Mouse (Mus musculus): ENCODE results near the gene Gdpd3. TPM values are rescaled to one million over a fixed set of nuclear protein-coding genes. Genes with fewer than 3 reads are reported as not detected.
A peak's percentile ranks its signal among the peaks of the same experiment; 100 is the strongest.

The Gdpd3 gene
- polyA plus RNA-seq, 1 experiment from 2014 or later: 2.0 TPM

- peak within 1 kb of the TSS; percentile 92 for H3K4me3 ChIP-seq (ENCODE audit: low read length)
- H3K4me1 ChIP-seq (ENCODE audit: control insufficient read depth, insufficient read depth, low read length): peaks cover 17% of the 10 kb centered on the region
- peaks cover 40% of the 10 kb centered on the region for H3K36me3 ChIP-seq (ENCODE audit: control insufficient read depth, insufficient read depth, low read length)
- peak within 1 kb of the TSS; percentile 90 for H3K9ac ChIP-seq (ENCODE audit: low read depth, low read length)
- H3K27ac ChIP-seq (ENCODE audit: low read depth, low read length): peak within 1 kb of the TSS; percentile 93
- peak within 1 kb of the TSS; percentile 73 for H3K4me2 ChIP-seq (replicated peaks; ENCODE audit: low read depth, low read length)
- 31% methylated on average over 21 of the region's 21 CpGs for WGBS
- no peaks in the 10 kb centered on the region for H3K27me3 ChIP-seq (ENCODE audit: control insufficient read depth, insufficient read depth, low read length)
- ATAC-seq (ENCODE audit: low FRiP score, low TSS enrichment): no peak
- no peaks in the 10 kb centered on the region for H3K9me3 ChIP-seq (ENCODE audit: control insufficient read depth, low read length)
Measured at GRCm38 (mm10) chr7:126797411-126798126, 31.4 kb downstream of the Gdpd3 start, which contains the start of gene Fam57b. Fam57b (plus strand) TSS chr7:126797668.

- Histone ChIP-seq H3K27me3 (ENCODE audit: control insufficient read depth, insufficient read depth, low read length) (no peaks in the 10 kb centered on the region), H3K27ac (ENCODE audit: low read depth, low read length) (peak overlapping the region; percentile 93), H3K9me3 (ENCODE audit: control insufficient read depth, low read length) (no peaks in the 10 kb centered on the region), H3K36me3 (ENCODE audit: control insufficient read depth, insufficient read depth, low read length) (peaks cover 42% of the 10 kb centered on the region), H3K4me1 (ENCODE audit: control insufficient read depth, insufficient read depth, low read length) (peaks cover 17% of the 10 kb centered on the region), H3K4me3 (ENCODE audit: low read length) (peak overlapping the region; percentile 92), H3K9ac (ENCODE audit: low read depth, low read length) (peak overlapping the region; percentile 90), H3K4me2 (replicated peaks; ENCODE audit: low read depth, low read length) (peak overlapping the region; percentile 73)
- ATAC-seq (ENCODE audit: low FRiP score, low TSS enrichment): no peak
- WGBS: 1% methylated on average over 40 of the region's 40 CpGs
Measured at GRCm38 (mm10) chr7:126798127-126799049, 32.3 kb downstream of the Gdpd3 start.

GRCm38 (mm10) chr7:126799050-126799467 lies 32.9 kb downstream of the Gdpd3 start:
- Histone ChIP-seq H3K27me3 (ENCODE audit: control insufficient read depth, insufficient read depth, low read length) (no peaks in the 10 kb centered on the region), H3K36me3 (ENCODE audit: control insufficient read depth, insufficient read depth, low read length) (peaks cover 47% of the 10 kb centered on the region), H3K4me1 (ENCODE audit: control insufficient read depth, insufficient read depth, low read length) (peaks cover 17% of the 10 kb centered on the region), H3K27ac (ENCODE audit: low read depth, low read length) (peak overlapping the region; percentile 94), H3K9me3 (ENCODE audit: control insufficient read depth, low read length) (no peaks in the 10 kb centered on the region), H3K4me3 (ENCODE audit: low read length) (peak overlapping the region; percentile 92), H3K9ac (ENCODE audit: low read depth, low read length) (peak overlapping the region; percentile 90), H3K4me2 (replicated peaks; ENCODE audit: low read depth, low read length) (peak overlapping the region; percentile 73)
- under 1% methylated on average over 26 of the region's 36 CpGs for WGBS
- ATAC-seq (ENCODE audit: low FRiP score, low TSS enrichment): peak; percentile 95

- H3K4me2 ChIP-seq (replicated peaks; ENCODE audit: low read depth, low read length): peak overlapping the region; percentile 73
- peaks cover 41% of the 10 kb centered on the region for H3K36me3 ChIP-seq (ENCODE audit: control insufficient read depth, insufficient read depth, low read length)
- no peaks in the 10 kb centered on the region for H3K9me3 ChIP-seq (ENCODE audit: control insufficient read depth, low read length)
- peak overlapping the region; percentile 75 for H3K9ac ChIP-seq (ENCODE audit: low read depth, low read length)
- peak overlapping the region; percentile 94 for H3K27ac ChIP-seq (ENCODE audit: low read depth, low read length)
- H3K4me1 ChIP-seq (ENCODE audit: control insufficient read depth, insufficient read depth, low read length): peaks cover 17% of the 10 kb centered on the region
- H3K4me3 ChIP-seq (ENCODE audit: low read length): peak overlapping the region; percentile 92
- peak; percentile 92 for ATAC-seq (ENCODE audit: low FRiP score, low TSS enrichment)
- WGBS: 1% methylated on average over 36 of the region's 38 CpGs
- H3K27me3 ChIP-seq (ENCODE audit: control insufficient read depth, insufficient read depth, low read length): no peaks in the 10 kb centered on the region
Measured at GRCm38 (mm10) chr7:126799468-126800268, 33.5 kb downstream of the Gdpd3 start.

- Histone ChIP-seq H3K27me3 (ENCODE audit: control insufficient read depth, insufficient read depth, low read length) (no peaks in the 10 kb centered on the region), H3K27ac (ENCODE audit: low read depth, low read length) (peak overlapping the region; percentile 94), H3K4me1 (ENCODE audit: control insufficient read depth, insufficient read depth, low read length) (peaks cover 17% of the 10 kb centered on the region), H3K4me3 (ENCODE audit: low read length) (peak overlapping the region; percentile 92; the same call in 1 of the 2 replicates), H3K9ac (ENCODE audit: low read depth, low read length) (peak overlapping the region; percentile 75), H3K9me3 (ENCODE audit: control insufficient read depth, low read length) (no peaks in the 10 kb centered on the region), H3K4me2 (replicated peaks; ENCODE audit: low read depth, low read length) (peak overlapping the region; percentile 73), H3K36me3 (ENCODE audit: control insufficient read depth, insufficient read depth, low read length) (peaks cover 37% of the 10 kb centered on the region)
- WGBS: 46% methylated on average over 5 of the region's 5 CpGs
- ATAC-seq (ENCODE audit: low FRiP score, low TSS enrichment): no peak
Measured at GRCm38 (mm10) chr7:126800269-126801056, 34.3 kb downstream of the Gdpd3 start.

- no peaks in the 10 kb centered on the region for H3K27me3 ChIP-seq (ENCODE audit: control insufficient read depth, insufficient read depth, low read length)
- peaks cover 33% of the 10 kb centered on the region for H3K36me3 ChIP-seq (ENCODE audit: control insufficient read depth, insufficient read depth, low read length)
- H3K9ac ChIP-seq (ENCODE audit: low read depth, low read length): 0 out of 2 replicates have a peak overlapping the region, but pooled peaks have one; percentile 24
- H3K4me3 ChIP-seq (ENCODE audit: low read length): no peak overlapping the region
- no peak for ATAC-seq (ENCODE audit: low FRiP score, low TSS enrichment)
- 93% methylated on average over 16 of the region's 16 CpGs for WGBS
- H3K4me2 ChIP-seq (replicated peaks; ENCODE audit: low read depth, low read length): no peak overlapping the region
- no peak overlapping the region for H3K27ac ChIP-seq (ENCODE audit: low read depth, low read length)
- peaks cover 17% of the 10 kb centered on the region for H3K4me1 ChIP-seq (ENCODE audit: control insufficient read depth, insufficient read depth, low read length)
- no peaks in the 10 kb centered on the region for H3K9me3 ChIP-seq (ENCODE audit: control insufficient read depth, low read length)
Measured at GRCm38 (mm10) chr7:126801057-126801422, 34.9 kb downstream of the Gdpd3 start.

GRCm38 (mm10) chr7:126802134-126802889 lies 36.2 kb downstream of the Gdpd3 start:
- peaks cover 21% of the 10 kb centered on the region for H3K36me3 ChIP-seq (ENCODE audit: control insufficient read depth, insufficient read depth, low read length)
- ATAC-seq (ENCODE audit: low FRiP score, low TSS enrichment): no peak
- no peak overlapping the region for H3K4me3 ChIP-seq (ENCODE audit: low read length)
- H3K9me3 ChIP-seq (ENCODE audit: control insufficient read depth, low read length): no peaks in the 10 kb centered on the region
- no peak overlapping the region for H3K9ac ChIP-seq (ENCODE audit: low read depth, low read length)
- H3K27ac ChIP-seq (ENCODE audit: low read depth, low read length): no peak overlapping the region
- no peak overlapping the region for H3K4me2 ChIP-seq (replicated peaks; ENCODE audit: low read depth, low read length)
- peaks cover 13% of the 10 kb centered on the region for H3K4me1 ChIP-seq (ENCODE audit: control insufficient read depth, insufficient read depth, low read length)
- 73% methylated on average over 11 of the region's 11 CpGs for WGBS
- no peaks in the 10 kb centered on the region for H3K27me3 ChIP-seq (ENCODE audit: control insufficient read depth, insufficient read depth, low read length)
